Mouse (Mus musculus): ENCODE results near the gene Slx4.

DNA sequence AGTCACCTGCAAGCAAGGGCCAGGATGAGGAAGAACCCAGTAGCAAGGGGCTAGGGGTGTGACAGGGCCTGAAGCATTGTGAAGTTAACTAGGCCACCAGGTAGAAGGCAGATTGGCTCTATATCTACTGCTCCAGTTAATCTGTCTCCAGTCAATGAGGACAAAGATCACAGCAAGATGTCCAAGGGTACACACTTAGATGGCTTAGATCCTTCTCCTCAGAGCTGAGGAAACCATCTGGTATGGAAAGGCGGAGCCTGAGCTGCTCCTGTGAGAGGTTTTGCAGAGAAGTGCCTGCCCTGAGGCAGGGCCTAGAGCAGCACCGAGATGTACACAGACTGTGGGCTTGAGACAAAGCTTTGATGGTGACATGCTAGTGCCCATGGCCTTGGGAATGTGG is 40.5 kb upstream of the Slx4 start:
- no peak for TF ChIP-seq CTCF (IDR thresholded peaks at IDR 0.05; ENCODE audit: extremely low read depth, insufficient read length, insufficient replicate concordance, low read depth, low read length)
- TF ChIP-seq POLR2A (IDR thresholded peaks at IDR 0.05; ENCODE audit: low read depth, low read length) = no peak
